Comparison of ENCODE assay signal across 16 mouse cellular contexts in genomic region chr10:20249091-20249490, GRCm38 (mm10).
"Had no signal": no experiment of that assay in that cellular context is flagged by ENCODE, and none has a peak within 500 bp of the region (broad histone marks: within the 10 kb centered on the region; RNA-seq: fewer than 3 reads in every experiment).

No protein-coding gene starts in this region.

- H3K4me2 ChIP-seq: neural tube, embryonic 13.5 days; neural tube, embryonic 15.5 days; stomach, embryonic 15.5 days had no signal

- H3K36me3 ChIP-seq: neural tube, embryonic 13.5 days; neural tube, embryonic 15.5 days; stomach, embryonic 15.5 days had no signal

- H3K4me3 ChIP-seq: neural tube, embryonic 13.5 days; neural tube, embryonic 15.5 days; stomach, embryonic 15.5 days had no signal

- H3K9me3 ChIP-seq: neural tube, embryonic 13.5 days; neural tube, embryonic 15.5 days; stomach, embryonic 15.5 days had no signal

- H3K27me3 ChIP-seq: neural tube, embryonic 13.5 days; neural tube, embryonic 15.5 days; stomach, embryonic 15.5 days had no signal

- H3K4me1 ChIP-seq: neural tube, embryonic 13.5 days; neural tube, embryonic 15.5 days; stomach, embryonic 15.5 days had no signal

- DNase-seq: retina, postnatal 1 day; right cerebral cortex, adult 18-20 months; right cerebral cortex, postnatal 14 days; right cerebral cortex, postnatal 25 days; right cerebral cortex, postnatal 4 days; spleen, adult 18-20 months; thymus, adult 18-20 months; thymus, adult 2 months; thymus, postnatal 14 days; thymus, postnatal 25 days; thymus, postnatal 36 days; thymus, postnatal 4 days had no signal

- H3K9ac ChIP-seq: neural tube, embryonic 13.5 days; neural tube, embryonic 15.5 days; stomach, embryonic 15.5 days had no signal

- H3K27ac ChIP-seq: neural tube, embryonic 13.5 days; neural tube, embryonic 15.5 days; stomach, embryonic 15.5 days; stomach, postnatal 0 days had no signal
